Mouse (Mus musculus): Measurements from ENCODE around the gene Rlim. TPM values are rescaled to one million over a fixed set of nuclear protein-coding genes. Genes with fewer than 3 reads are reported as not detected.

The Rlim gene
- 10 to 100 TPM; 51.0 to 67.6 (median 62.5) TPM for total RNA-seq (2022)

GRCm38 (mm10) chrX:103981169-103981689 lies at the start of gene Rlim:
Rlim (minus strand) TSS chrX:103981284.
- DNase-seq, result peak; percentile 92

GRCm38 (mm10) chrX:104017196-104017595 lies 36.1 kb upstream of the Rlim start:
- peak; percentile 41 for DNase-seq

GRCm38 (mm10) chrX:104015048-104015447 lies 34.0 kb upstream of the Rlim start:
- no peak for DNase-seq

GRCm38 (mm10) chrX:104013318-104013811 lies 32.3 kb upstream of the Rlim start:
- no peak for DNase-seq

- no peak for DNase-seq
Observed at GRCm38 (mm10) chrX:103994741-103995140, 13.7 kb upstream of the Rlim start.

GRCm38 (mm10) chrX:103993864-103994263 lies 12.8 kb upstream of the Rlim start:
- no peak for DNase-seq

- DNase-seq, result no peak
Observed at GRCm38 (mm10) chrX:103991702-103992101, 10.6 kb upstream of the Rlim start.

GRCm38 (mm10) chrX:103990392-103990791 lies 9.3 kb upstream of the Rlim start:
- DNase-seq, result no peak

GRCm38 (mm10) chrX:103987215-103987964 lies 6.3 kb upstream of the Rlim start:
- DNase-seq, result no peak

GRCm38 (mm10) chrX:103986159-103986558 lies 5.1 kb upstream of the Rlim start:
- no peak for DNase-seq

GRCm38 (mm10) chrX:103984992-103985391 lies 3.9 kb upstream of the Rlim start:
- no peak for DNase-seq

GRCm38 (mm10) chrX:103981806-103982205 lies 722 bp upstream of the Rlim start:
- DNase-seq, result no peak

GRCm38 (mm10) chrX:103980590-103981168 lies 405 bp downstream of the Rlim start:
- DNase-seq, result no peak

GRCm38 (mm10) chrX:103980036-103980435 lies 1.0 kb downstream of the Rlim start:
- DNase-seq, result no peak

GRCm38 (mm10) chrX:103939701-103940100 lies 41.4 kb downstream of the Rlim start:
- DNase-seq, result no peak

GRCm38 (mm10) chrX:103937333-103937732 lies 43.8 kb downstream of the Rlim start:
- DNase-seq, result no peak

GRCm38 (mm10) chrX:103922436-103922835 lies 58.6 kb downstream of the Rlim start:
- DNase-seq, result no peak

GRCm38 (mm10) chrX:103918954-103919353 lies 62.1 kb downstream of the Rlim start:
- DNase-seq, result peak; percentile 16

GRCm38 (mm10) chrX:103914790-103915189 lies 66.3 kb downstream of the Rlim start:
- DNase-seq, result peak; percentile 7

Measured in adrenal gland, adult 8-10 months (tissue).